Mouse (Mus musculus) adrenal gland, postnatal 36 days (tissue): ENCODE data around the gene Izumo4. TPM values are rescaled to one million over a fixed set of nuclear protein-coding genes. Genes with fewer than 3 reads are reported as not detected.

Experiments
- DNase-seq, 2 experiments: peaks; one replicate each; pipeline ENCODE4 v3.0.0; 2021; ENCODE audit warnings: mixed read lengths in 1 of 2
- long read RNA-seq, 2 experiments: library from polyadenylated mRNA; stranded (forward); transcript quantifications; one replicate each; pipeline ENCODE4 v2.0.0; 2021; ENCODE audit warnings: borderline sequencing depth in 2 of 2
- total RNA-seq, 2 experiments: library from RNA; stranded (reverse); gene quantifications; 2 replicates each; pipeline ENCODE4 v1.2.3; 2021

The Izumo4 gene
- 10 to 100 TPM in 1 of 2 experiments, 1 to 10 TPM in 1; 9.9 to 16.6 TPM for total RNA-seq
- long read RNA-seq, experiment 1, partial matches to known transcripts = 1 of 10 reads
- long read RNA-seq, experiment 1, other reads (novel, unspliced or antisense) = 9 of 10 reads
- long read RNA-seq, experiment 2, partial matches to known transcripts = 2 of 7 reads
- long read RNA-seq, experiment 2, other reads (novel, unspliced or antisense) = 5 of 7 reads

- DNase-seq = peak; percentile 99 to 100
These were observed at the start of gene Izumo4, which contains the start of gene Mob3a for GRCm38 (mm10) chr10:80701721-80702535. Izumo4 (plus strand) TSS chr10:80702184. Mob3a (minus strand) TSS chr10:80701977.

- peak; percentile 61 to 70 for DNase-seq
These were observed 48.7 kb upstream of the Izumo4 start for GRCm38 (mm10) chr10:80653156-80653720.

- DNase-seq = no peak
These were observed 47.1 kb upstream of the Izumo4 start for GRCm38 (mm10) chr10:80654866-80655265.

GRCm38 (mm10) chr10:80655406-80656129 is 46.4 kb upstream of the Izumo4 start:
- no peak for DNase-seq

GRCm38 (mm10) chr10:80656130-80656862 is 45.7 kb upstream of the Izumo4 start:
- DNase-seq = peak; percentile 96 to 99

GRCm38 (mm10) chr10:80656863-80657623 is 44.9 kb upstream of the Izumo4 start, which contains the start of gene Btbd2:
Btbd2 (minus strand) TSS chr10:80657071.
- no peak for DNase-seq

- DNase-seq = no peak
These were observed 43.7 kb upstream of the Izumo4 start for GRCm38 (mm10) chr10:80658194-80658840.

GRCm38 (mm10) chr10:80658841-80659202 is 43.2 kb upstream of the Izumo4 start:
- no peak for DNase-seq

GRCm38 (mm10) chr10:80659213-80659612 is 42.8 kb upstream of the Izumo4 start:
- peak; percentile 80 to 84 for DNase-seq

GRCm38 (mm10) chr10:80661149-80661548 is 40.8 kb upstream of the Izumo4 start:
- peak; percentile 51 to 69 for DNase-seq

GRCm38 (mm10) chr10:80663485-80664196 is 38.3 kb upstream of the Izumo4 start:
- no peak for DNase-seq

GRCm38 (mm10) chr10:80664197-80665015 is 37.6 kb upstream of the Izumo4 start:
- peak; percentile 89 to 92 for DNase-seq

- DNase-seq = peak; percentile 88 to 89
These were observed 37.0 kb upstream of the Izumo4 start for GRCm38 (mm10) chr10:80665016-80665380.

- DNase-seq = no peak
These were observed 36.5 kb upstream of the Izumo4 start for GRCm38 (mm10) chr10:80665459-80665858.

GRCm38 (mm10) chr10:80665981-80666733 is 35.8 kb upstream of the Izumo4 start:
- DNase-seq = no peak

GRCm38 (mm10) chr10:80666837-80667412 is 35.1 kb upstream of the Izumo4 start:
- no peak for DNase-seq

- no peak for DNase-seq
These were observed 33.4 kb upstream of the Izumo4 start for GRCm38 (mm10) chr10:80668614-80669013.

- no peak for DNase-seq
These were observed 33.0 kb upstream of the Izumo4 start for GRCm38 (mm10) chr10:80669018-80669417.
